In the genomic region with DNA sequence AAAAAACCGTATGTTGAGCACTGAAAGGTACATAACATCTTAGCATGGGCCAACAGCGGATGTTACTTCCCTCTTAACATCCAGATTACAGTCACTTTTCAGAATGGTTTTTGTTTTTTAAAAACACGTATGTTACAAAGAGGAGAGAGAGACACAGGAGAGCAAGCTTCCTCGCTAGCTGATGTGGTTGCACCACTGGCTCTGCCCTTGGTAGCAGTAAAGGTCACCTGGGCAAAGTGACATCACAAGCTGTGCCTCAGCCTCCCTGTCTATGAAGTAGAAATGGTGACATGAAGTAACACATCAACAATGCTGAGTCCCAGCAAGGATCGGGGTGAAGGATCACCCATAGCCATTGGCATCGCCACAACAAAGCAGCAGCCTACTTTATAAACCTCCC, we compare ENCODE assay signal across 23 mouse cellular contexts. TPM values are rescaled to one million over a fixed set of nuclear protein-coding genes. Genes with fewer than 3 reads are reported as not detected.
DNase-seq lines count a peak whose midpoint lies in the region; ATAC-seq and TF ChIP-seq lines count a peak whose summit lies in the region.
"Had no signal": no experiment of that assay in that cellular context is flagged by ENCODE, and none has a peak within 500 bp of the region (broad histone marks: within the 10 kb centered on the region; RNA-seq: fewer than 3 reads in every experiment).

No protein-coding gene starts in this region.

- no peak for TF ChIP-seq CTCF in testis, adult 2 months (IDR thresholded peaks at IDR 0.05; ENCODE audit: control insufficient read depth, insufficient read depth, insufficient replicate concordance, low read depth, low read length)

- 89% methylated on average over 6 of the region's 6 CpGs for WGBS in forebrain, embryonic 11.5 days
- WGBS in forebrain, embryonic 13.5 days: 94% methylated on average over 6 of the region's 6 CpGs

- no peak for ATAC-seq in forebrain, embryonic 11.5 days (replicated peaks; ENCODE audit: low FRiP score)
- no peak for ATAC-seq in forebrain, embryonic 13.5 days
- peak; percentile 51 for ATAC-seq in CD4-positive, CD25-positive, alpha-beta regulatory T cell, adult 4 months
- ATAC-seq: activated CD4-positive, CD25-positive, alpha-beta regulatory T cell, adult 4 months; Patski had no signal

- no peaks in the 10 kb centered on the region for H3K27me3 ChIP-seq in forebrain, embryonic 11.5 days (ENCODE audit: control insufficient read depth, insufficient read depth, low read length)
- no peaks in the 10 kb centered on the region for H3K27me3 ChIP-seq in forebrain, embryonic 13.5 days
- no peaks in the 10 kb centered on the region for H3K27me3 ChIP-seq in testis, adult 2 months (ENCODE audit: control insufficient read depth, insufficient read depth, low read length)
- H3K27me3 ChIP-seq: CH12.LX, Patski had no signal

- no peak overlapping the region for H3K9ac ChIP-seq in forebrain, embryonic 11.5 days (ENCODE audit: low read length)
- no peak overlapping the region for H3K9ac ChIP-seq in forebrain, embryonic 13.5 days

- H3K4me3 ChIP-seq in forebrain, embryonic 11.5 days (ENCODE audit: low read depth, low read length): no peak overlapping the region
- no peak overlapping the region for H3K4me3 ChIP-seq in forebrain, embryonic 13.5 days
- H3K4me3 ChIP-seq in testis, adult 2 months (ENCODE audit: control insufficient read depth, low read depth, low read length): peak overlapping the region; percentile 6; the same call in 1 of the 2 replicates

- intact Hi-C loops in left cerebral cortex, postnatal 4 days (cut with DNase I): no loop called here

- no peaks in the 10 kb centered on the region for H3K36me3 ChIP-seq in forebrain, embryonic 11.5 days (ENCODE audit: control insufficient read depth, insufficient read depth, low read length)
- H3K36me3 ChIP-seq in forebrain, embryonic 13.5 days (ENCODE audit: poor library complexity, severe bottlenecking): no peaks in the 10 kb centered on the region
- no peaks in the 10 kb centered on the region for H3K36me3 ChIP-seq in testis, adult 2 months (ENCODE audit: control insufficient read depth, insufficient read depth, low read length)
- H3K36me3 ChIP-seq: G1E had no signal

- no peaks in the 10 kb centered on the region for H3K9me3 ChIP-seq in forebrain, embryonic 11.5 days (ENCODE audit: control insufficient read depth, low read length)
- no peaks in the 10 kb centered on the region for H3K9me3 ChIP-seq in forebrain, embryonic 13.5 days (replicated peaks)
- H3K9me3 ChIP-seq: G1E had no signal

- no peak overlapping the region for H3K4me2 ChIP-seq in forebrain, embryonic 11.5 days (ENCODE audit: low read depth, low read length, severe bottlenecking)
- no peak overlapping the region for H3K4me2 ChIP-seq in forebrain, embryonic 13.5 days

- H3K4me1 ChIP-seq in forebrain, embryonic 11.5 days (replicated peaks; ENCODE audit: control insufficient read depth, insufficient read depth, low read length): no peaks in the 10 kb centered on the region
- H3K4me1 ChIP-seq in forebrain, embryonic 13.5 days: no peaks in the 10 kb centered on the region
- no peaks in the 10 kb centered on the region for H3K4me1 ChIP-seq in testis, adult 2 months (ENCODE audit: control insufficient read depth, insufficient read depth, low read length)

- TF ChIP-seq POLR2A in testis, adult 2 months (IDR thresholded peaks at IDR 0.05; ENCODE audit: control insufficient read depth, low read depth, low read length): peak; percentile 55; the same call in 1 of the 2 replicates

- H3K27ac ChIP-seq in forebrain, embryonic 11.5 days (ENCODE audit: low read depth, low read length): no peak overlapping the region
- H3K27ac ChIP-seq in forebrain, embryonic 13.5 days: no peak overlapping the region
- H3K27ac ChIP-seq in testis, adult 2 months (ENCODE audit: control insufficient read depth, insufficient read depth, low read depth, low read length): no peak overlapping the region

- peak; percentile 20 for DNase-seq in forebrain, embryonic 11.5 days (ENCODE audit: low spot score)
- DNase-seq in testis, postnatal 10 days (ENCODE audit: low spot score): no peak
- peak; percentile 24 for DNase-seq in T-cell, adult 2 months (ENCODE audit: low spot score)
- no peak for DNase-seq in lung, postnatal 10 days
- no peak for DNase-seq in left cerebral cortex, postnatal 4 days
- DNase-seq: adrenal gland, adult 2 months; adrenal gland, adult 8-10 months; adrenal gland, postnatal 10 days; adrenal gland, postnatal 14 days; adrenal gland, postnatal 25 days; adrenal gland, postnatal 36 days; B cell, adult 2 months; cerebellum, adult 11 months; cerebellum, adult 11-12 months; cerebellum, adult 18-20 months; cerebellum, adult 2 months had no signal

RNA-seq across cellular contexts. Expression of gene Lrrc8c, which starts 10.4 kb away (rescaled TPM):
- 10.1 and 14.9 TPM in 2 replicates for polyA plus RNA-seq in forebrain, embryonic 11.5 days (2014; fragmentation: Nextera tagmentation; extraction: Ambion mirVana)
- 9.4 and 9.5 TPM in 2 replicates for polyA plus RNA-seq in forebrain, embryonic 13.5 days (2015; fragmentation: Nextera tagmentation; extraction: Ambion mirVana)
- polyA plus RNA-seq in testis, adult 2 months (2012; rRNA removed): 13.0 and 14.7 TPM in 2 replicates
- polyA plus RNA-seq in CD4-positive, CD25-positive, alpha-beta regulatory T cell, adult 4 months (2017; shearing (Covaris generic)): 10 to 100 TPM; 69.5 to 73.5 TPM
- total RNA-seq in left cerebral cortex, postnatal 4 days (2021): 10 to 100 TPM; 24.3 to 27.2 TPM

Comparison
In these comparisons a context has a peak if more than half of its experiments do, and no peak if none do; other contexts are left out.
1. DNase-seq: peak in forebrain, embryonic 11.5 days (single experiment) and T-cell, adult 2 months (single experiment); none in testis, postnatal 10 days (single experiment), lung, postnatal 10 days (single experiment) and left cerebral cortex, postnatal 4 days (single experiment).